Comparison of ENCODE assay signal across 14 mouse cellular contexts in the genomic region with DNA sequence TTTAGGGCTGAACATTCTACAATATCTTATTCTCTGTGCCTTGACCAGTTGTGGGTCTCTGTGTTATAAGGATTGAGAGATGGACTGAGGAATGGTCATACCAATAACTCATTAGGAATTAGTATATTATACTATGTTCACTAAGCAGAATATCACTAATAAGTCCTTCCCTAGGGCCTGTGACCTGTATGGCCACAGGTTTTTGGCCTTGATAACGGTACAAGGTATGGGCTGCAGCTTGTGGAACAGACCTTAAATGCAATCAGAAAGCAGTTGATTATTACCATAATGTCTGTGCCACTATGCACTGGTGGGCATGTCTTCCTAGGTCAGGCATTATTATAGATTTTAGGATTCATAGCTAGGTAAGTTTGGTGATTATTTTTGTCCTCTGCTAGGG.
"Had no signal": no experiment of that assay in that cellular context is flagged by ENCODE, and none has a peak within 500 bp of the region (broad histone marks: within the 10 kb centered on the region; RNA-seq: fewer than 3 reads in every experiment).

No protein-coding gene starts in this region.

- H3K36me3 ChIP-seq: kidney, embryonic 15.5 days; neural tube, embryonic 13.5 days had no signal

- H3K9me3 ChIP-seq: kidney, embryonic 15.5 days; limb, embryonic 10.5 days; midbrain, embryonic 10.5 days; neural tube, embryonic 13.5 days had no signal

- H3K4me3 ChIP-seq: kidney, embryonic 15.5 days; left cerebral cortex, adult 2 months; limb, embryonic 10.5 days; midbrain, embryonic 10.5 days; neural tube, embryonic 13.5 days had no signal

- H3K27me3 ChIP-seq: neural tube, embryonic 13.5 days had no signal

- H3K4me2 ChIP-seq: kidney, embryonic 15.5 days; neural tube, embryonic 13.5 days had no signal

- DNase-seq: kidney, adult 2 months; kidney, postnatal 14 days; lung, adult 2 months; lung, postnatal 36 days; midbrain, embryonic 14.5 days; right cerebral cortex, postnatal 14 days; thymus, postnatal 4 days had no signal

- H3K4me1 ChIP-seq: kidney, embryonic 15.5 days; limb, embryonic 10.5 days; midbrain, embryonic 10.5 days; neural tube, embryonic 13.5 days had no signal

- ATAC-seq: lung, postnatal 0 days had no signal

- H3K27ac ChIP-seq: kidney, embryonic 15.5 days; left cerebral cortex, adult 2 months; limb, embryonic 10.5 days; midbrain, embryonic 10.5 days; neural tube, embryonic 13.5 days; stomach, postnatal 0 days had no signal

- H3K9ac ChIP-seq: kidney, embryonic 15.5 days; neural tube, embryonic 13.5 days had no signal
